Mouse (Mus musculus) heart, embryonic 10.5 days (tissue): ENCODE measurements around the gene Tcea2. TPM values are rescaled to one million over a fixed set of nuclear protein-coding genes. Genes with fewer than 3 reads are reported as not detected.
A peak's percentile ranks its signal among the peaks of the same experiment; 100 is the strongest.

ENCODE experiments used
- DNase-seq: peaks from one replicate; pipeline ENCODE4 v3.0.0-alpha.2; 2017; ENCODE audit warnings: low spot score
- H3K27ac ChIP-seq: fragments of 300-500 bp; sonication (generic); 2 replicates; pipeline ENCODE4 v1.5.1; 2016; ENCODE audit warnings: mild to moderate bottlenecking
- H3K27me3 ChIP-seq: fragments of 300-500 bp; sonication (generic); 2 replicates; pipeline ENCODE4 v1.6.1; 2016; ENCODE audit warnings: mild to moderate bottlenecking; ENCODE audit not compliant: poor library complexity, insufficient read depth, severe bottlenecking
- H3K36me3 ChIP-seq: fragments of 300-500 bp; sonication (generic); 2 replicates; pipeline ENCODE4 v1.6.1; 2016; ENCODE audit warnings: mild to moderate bottlenecking, moderate library complexity
- H3K4me1 ChIP-seq: fragments of 300-500 bp; sonication (generic); 2 replicates; pipeline ENCODE4 v1.6.1; 2016; ENCODE audit warnings: mild to moderate bottlenecking
- H3K4me3 ChIP-seq: fragments of 300-500 bp; sonication (generic); 2 replicates; pipeline ENCODE4 v1.5.1; 2016; ENCODE audit warnings: mild to moderate bottlenecking, moderate library complexity
- H3K9me3 ChIP-seq: fragments of 300-500 bp; sonication (generic); 2 replicates; pipeline ENCODE4 v1.6.1; 2016; ENCODE audit warnings: mild to moderate bottlenecking, moderate library complexity
- WGBS: fragments of 180-500 bp; shearing (Covaris S2); methylation state at CpG from one replicate; pipeline ENCODE4 v1.1.7; 2016; 5-methylcytosine and 5-hydroxymethylcytosine counted together
- polyA plus RNA-seq: library from polyadenylated mRNA; unstranded; fragments of >200 nt; fragmentation: Nextera tagmentation; extraction: Ambion mirVana; gene quantifications from 2 replicates; pipeline ENCODE4 v1.2.1, GENCODE M21; 2016

Gene Tcea2
- polyA plus RNA-seq, result 12.2 and 15.3 TPM in 2 replicates

- under 1% methylated on average over 69 of the region's 69 CpGs for WGBS
- H3K36me3 ChIP-seq, result no peaks in the 10 kb centered on the region
- peaks cover 29% of the 10 kb centered on the region for H3K4me1 ChIP-seq
- H3K27me3 ChIP-seq, result peaks cover 11% of the 10 kb centered on the region; the same call in 1 of the 2 replicates
- peak; percentile 88 for DNase-seq
- H3K4me3 ChIP-seq, result peak within 1 kb of the TSS; percentile 78
- H3K27ac ChIP-seq, result peak within 1 kb of the TSS; percentile 91
- no peaks in the 10 kb centered on the region for H3K9me3 ChIP-seq
Measured at GRCm38 (mm10) chr2:181679951-181680715, at the start of gene Tcea2. Gene Tcea2 (plus strand): TSS chr2:181680310.

- Histone ChIP-seq H3K36me3 (peaks cover 72% of the 10 kb centered on the region), H3K4me1 (no peaks in the 10 kb centered on the region), H3K4me3 (no peak overlapping the region), H3K9me3 (no peaks in the 10 kb centered on the region), H3K27me3 (no peaks in the 10 kb centered on the region), H3K27ac (no peak overlapping the region)
- DNase-seq, result no peak
- 96% methylated on average over 6 of the region's 6 CpGs for WGBS
Measured at GRCm38 (mm10) chr2:181632624-181633023, 47.5 kb upstream of the Tcea2 start.

- Histone ChIP-seq H3K27me3 (no peaks in the 10 kb centered on the region), H3K36me3 (peaks cover 86% of the 10 kb centered on the region), H3K4me1 (no peaks in the 10 kb centered on the region), H3K4me3 (no peak overlapping the region), H3K9me3 (no peaks in the 10 kb centered on the region), H3K27ac (no peak overlapping the region)
- peak; percentile 42 for DNase-seq
- 93% methylated on average over 3 of the region's 3 CpGs for WGBS
Measured at GRCm38 (mm10) chr2:181635865-181636264, 44.2 kb upstream of the Tcea2 start.

DNA sequence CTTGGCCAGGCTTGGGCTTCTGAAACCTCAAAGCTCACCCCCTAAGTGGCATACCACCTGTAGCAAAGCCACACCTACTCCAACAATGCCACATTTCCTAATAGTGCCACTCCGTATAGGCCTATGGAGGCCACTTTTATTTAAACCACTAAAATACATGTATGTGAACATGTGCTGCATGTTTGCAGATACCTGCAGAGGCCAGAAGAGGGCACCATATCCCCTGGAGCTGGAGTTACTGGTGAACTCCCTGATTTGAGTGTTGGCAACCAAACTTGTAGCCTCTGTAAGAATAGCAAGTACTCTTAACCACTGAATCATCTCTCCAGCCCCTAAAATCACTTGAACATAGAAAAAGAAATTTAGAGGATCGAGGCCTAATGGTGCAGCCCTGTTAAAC is 35.7 kb upstream of the Tcea2 start:
- 87% methylated on average over 2 of the region's 2 CpGs for WGBS
- Histone ChIP-seq H3K27me3 (no peaks in the 10 kb centered on the region), H3K27ac (no peak overlapping the region), H3K4me1 (no peaks in the 10 kb centered on the region), H3K36me3 (peaks cover 87% of the 10 kb centered on the region), H3K4me3 (no peak overlapping the region), H3K9me3 (no peaks in the 10 kb centered on the region)
- peak; percentile 75 for DNase-seq

DNA sequence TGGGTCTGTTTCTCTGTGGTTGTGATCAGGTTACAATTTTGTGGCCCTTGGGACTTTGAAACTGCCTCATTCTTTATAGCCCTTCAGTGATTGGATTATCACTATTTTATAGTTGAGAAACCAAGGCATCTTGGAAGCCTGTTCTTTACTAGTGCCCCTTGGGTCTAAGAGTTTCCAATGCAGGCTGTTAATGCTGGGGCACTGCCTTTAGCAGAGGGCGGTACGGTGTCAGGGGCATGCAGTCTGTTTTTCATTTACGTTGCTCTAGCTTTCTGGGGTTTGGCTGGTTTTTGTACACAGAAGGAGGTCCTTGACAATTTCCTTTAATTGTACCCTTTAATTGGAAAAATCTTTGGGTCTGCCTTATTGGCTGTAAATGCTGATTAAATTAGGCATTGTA is 34.4 kb upstream of the Tcea2 start:
- H3K9me3 ChIP-seq, result no peaks in the 10 kb centered on the region
- H3K4me3 ChIP-seq, result no peak overlapping the region
- H3K27ac ChIP-seq, result no peak overlapping the region
- 90% methylated on average over 3 of the region's 3 CpGs for WGBS
- DNase-seq, result no peak
- no peaks in the 10 kb centered on the region for H3K27me3 ChIP-seq
- peaks cover 87% of the 10 kb centered on the region for H3K36me3 ChIP-seq
- no peaks in the 10 kb centered on the region for H3K4me1 ChIP-seq

DNA sequence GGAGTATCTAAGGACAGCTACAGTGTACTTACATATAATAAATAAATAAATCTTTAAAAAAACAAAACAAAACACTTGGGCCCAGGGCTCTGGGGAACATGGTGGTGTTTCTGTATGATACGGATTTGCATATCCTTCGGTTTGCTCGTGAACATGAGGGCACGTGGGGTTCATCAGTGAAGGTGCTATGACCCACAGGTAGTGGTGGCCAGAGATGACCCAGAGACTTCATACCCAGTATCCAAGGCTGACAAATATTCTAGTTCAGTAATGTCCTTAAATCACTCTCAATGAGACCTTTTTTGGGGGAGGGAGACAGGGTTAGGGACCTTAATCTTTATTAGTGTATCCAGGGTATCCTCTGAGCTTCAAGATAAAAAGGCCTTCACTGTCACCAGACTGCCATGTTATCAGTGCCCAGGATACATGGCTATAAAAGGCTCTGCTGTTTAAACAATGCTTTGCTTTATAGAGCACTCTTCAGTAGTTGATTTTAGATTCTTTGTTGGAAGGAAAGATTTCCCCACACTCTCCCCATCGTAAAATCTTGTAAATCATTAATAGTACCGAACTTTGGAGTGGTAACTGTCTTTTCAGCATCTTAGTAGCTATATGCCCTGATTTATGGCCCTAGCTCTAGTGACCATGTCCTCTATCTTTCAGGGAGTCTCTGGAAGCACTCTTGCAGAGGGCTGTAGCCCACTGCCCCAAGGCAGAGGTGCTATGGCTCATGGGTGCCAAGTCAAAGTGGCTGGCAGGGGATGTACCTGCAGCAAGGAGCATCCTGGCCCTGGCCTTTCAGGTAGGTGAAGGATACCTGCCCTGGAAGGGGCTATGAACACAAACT is 33.3 kb upstream of the Tcea2 start:
- no peak for DNase-seq
- peaks cover 85% of the 10 kb centered on the region for H3K36me3 ChIP-seq

DNA sequence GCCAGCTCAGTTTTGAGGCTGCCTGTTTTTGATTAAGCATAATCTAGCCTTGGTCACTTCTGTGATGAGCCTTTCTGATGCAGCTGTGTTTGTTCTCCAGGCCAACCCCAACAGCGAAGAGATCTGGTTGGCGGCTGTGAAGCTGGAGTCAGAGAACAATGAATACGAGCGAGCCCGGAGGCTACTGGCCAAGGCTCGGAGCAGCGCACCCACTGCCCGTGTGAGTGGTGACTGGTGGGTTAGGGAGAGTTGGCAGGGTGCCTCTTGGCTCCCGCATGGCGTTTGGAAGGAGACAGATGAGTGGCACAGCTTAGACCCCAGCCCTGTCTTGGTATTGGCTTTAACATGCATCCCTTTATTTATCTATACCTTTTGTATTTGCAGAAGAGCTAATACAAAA is 31.2 kb upstream of the Tcea2 start:
- no peaks in the 10 kb centered on the region for H3K4me1 ChIP-seq
- 92% methylated on average over 10 of the region's 10 CpGs for WGBS

More for the DNA sequence above, 33.3 kb upstream of the Tcea2 start:
- H3K4me1 ChIP-seq, result no peaks in the 10 kb centered on the region
- no peak overlapping the region for H3K4me3 ChIP-seq
- WGBS, result 86% methylated on average over 6 of the region's 6 CpGs
- no peaks in the 10 kb centered on the region for H3K27me3 ChIP-seq
- H3K9me3 ChIP-seq, result no peaks in the 10 kb centered on the region
- no peak overlapping the region for H3K27ac ChIP-seq

GRCm38 (mm10) chr2:181653065-181653464 is 27.0 kb upstream of the Tcea2 start:
- DNase-seq, result no peak
- no peaks in the 10 kb centered on the region for H3K27me3 ChIP-seq
- H3K27ac ChIP-seq, result no peak overlapping the region
- no peak overlapping the region for H3K4me3 ChIP-seq
- peaks cover 4% of the 10 kb centered on the region; the same call in 1 of the 2 replicates for H3K4me1 ChIP-seq
- H3K9me3 ChIP-seq, result no peaks in the 10 kb centered on the region
- peaks cover 86% of the 10 kb centered on the region for H3K36me3 ChIP-seq

More for the DNA sequence above, 31.2 kb upstream of the Tcea2 start:
- H3K36me3 ChIP-seq, result peaks cover 89% of the 10 kb centered on the region
- H3K27me3 ChIP-seq, result no peaks in the 10 kb centered on the region
- no peak for DNase-seq
- no peak overlapping the region for H3K27ac ChIP-seq
- H3K4me3 ChIP-seq, result no peak overlapping the region
- H3K9me3 ChIP-seq, result no peaks in the 10 kb centered on the region

DNA sequence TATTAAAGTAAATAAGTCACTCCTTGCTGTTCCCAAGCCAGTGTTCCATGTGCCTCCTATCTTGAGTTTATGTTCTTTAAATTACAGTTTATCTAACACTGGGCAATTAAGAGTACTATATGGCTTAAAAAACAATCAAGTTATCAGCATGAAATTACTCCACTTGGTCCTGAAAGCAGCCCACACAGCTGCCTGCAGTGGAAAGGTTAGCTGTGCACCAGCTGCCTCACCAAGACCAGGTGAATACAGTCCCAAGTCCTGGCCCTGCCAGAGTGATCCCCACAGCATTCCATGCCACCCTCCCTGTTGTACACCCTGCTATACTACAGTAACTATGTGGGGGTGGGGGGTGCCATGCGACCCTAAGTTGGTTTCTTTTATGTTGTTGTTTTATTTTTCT is 26.6 kb upstream of the Tcea2 start:
- H3K4me1 ChIP-seq, result peaks cover 5% of the 10 kb centered on the region; the same call in 1 of the 2 replicates
- WGBS, result 82% methylated on average over 1 of the region's 1 CpGs
- H3K4me3 ChIP-seq, result no peak overlapping the region
- H3K9me3 ChIP-seq, result no peaks in the 10 kb centered on the region
- H3K36me3 ChIP-seq, result peaks cover 82% of the 10 kb centered on the region
- no peak overlapping the region for H3K27ac ChIP-seq
- DNase-seq, result no peak
- no peaks in the 10 kb centered on the region for H3K27me3 ChIP-seq

DNA sequence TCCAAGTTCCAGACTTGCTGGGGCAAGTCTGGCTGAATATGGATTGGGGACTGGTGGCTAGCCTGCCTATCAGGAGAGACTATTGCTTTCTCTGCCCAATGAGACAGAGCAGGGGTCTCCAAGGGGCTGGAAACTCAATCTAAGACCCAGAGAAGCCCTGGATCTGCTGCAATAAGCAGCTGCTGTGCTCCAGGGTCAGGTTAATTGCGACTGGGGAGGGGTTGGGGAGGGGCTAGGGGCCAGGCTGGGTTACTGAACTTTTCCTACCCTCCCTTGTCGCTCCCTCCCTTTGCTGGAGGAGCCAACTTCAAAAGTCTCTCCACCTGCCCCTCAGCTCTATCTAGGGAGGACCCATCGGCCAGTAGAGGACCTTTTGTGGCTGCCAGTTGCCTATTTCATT is 23.4 kb upstream of the Tcea2 start, which contains the start of gene Gm29797:
Gene Gm29797, plus strand, starts transcription at position 301 of the 400 bp plus-strand sequence.
- Histone ChIP-seq H3K36me3 (peaks cover 52% of the 10 kb centered on the region), H3K4me1 (peaks cover 26% of the 10 kb centered on the region; the same call in 1 of the 2 replicates), H3K9me3 (no peaks in the 10 kb centered on the region), H3K27me3 (no peaks in the 10 kb centered on the region), H3K4me3 (no peak within 1 kb of the TSS), H3K27ac (no peak within 1 kb of the TSS)
- no peak for DNase-seq
- 77% methylated on average over 3 of the region's 3 CpGs for WGBS

GRCm38 (mm10) chr2:181657441-181657840 is 22.7 kb upstream of the Tcea2 start:
- no peak for DNase-seq
- no peak overlapping the region for H3K4me3 ChIP-seq
- peaks cover 45% of the 10 kb centered on the region for H3K36me3 ChIP-seq
- no peaks in the 10 kb centered on the region for H3K27me3 ChIP-seq
- WGBS, result 75% methylated on average over 2 of the region's 2 CpGs
- no peak overlapping the region for H3K27ac ChIP-seq
- H3K4me1 ChIP-seq, result peaks cover 27% of the 10 kb centered on the region; the same call in 1 of the 2 replicates
- H3K9me3 ChIP-seq, result no peaks in the 10 kb centered on the region

DNA sequence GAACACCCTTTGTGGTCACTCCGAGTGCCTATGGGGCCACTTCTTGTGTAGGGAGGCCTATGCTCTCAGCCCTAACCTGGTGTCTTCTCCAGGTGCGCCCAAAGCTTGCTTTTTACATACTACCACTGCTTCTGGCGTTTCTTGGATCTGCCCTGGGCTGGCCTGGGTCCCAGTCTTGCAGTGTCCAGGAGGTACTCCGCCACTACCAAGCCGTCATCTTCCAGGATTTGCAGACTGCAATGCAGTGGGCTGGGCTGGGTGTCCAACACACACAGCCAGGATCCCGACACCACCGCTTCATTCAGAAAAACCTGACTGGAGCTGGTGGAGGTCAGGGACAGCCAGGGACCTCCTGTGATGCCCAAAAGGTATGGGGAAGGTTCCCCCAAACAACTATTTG is 21.6 kb upstream of the Tcea2 start:
- 85% methylated on average over 7 of the region's 7 CpGs for WGBS
- Histone ChIP-seq H3K4me3 (no peak overlapping the region), H3K27me3 (no peaks in the 10 kb centered on the region), H3K4me1 (peaks cover 37% of the 10 kb centered on the region), H3K36me3 (peaks cover 34% of the 10 kb centered on the region), H3K9me3 (no peaks in the 10 kb centered on the region), H3K27ac (0 out of 2 replicates have a peak overlapping the region, but pooled peaks have one; percentile 8)
- DNase-seq, result no peak
